Mouse (Mus musculus) lung, postnatal 0 days (tissue): ENCODE data around the gene Ssh2. TPM values are rescaled to one million over a fixed set of nuclear protein-coding genes. Genes with fewer than 3 reads are reported as not detected.

Experiments
- ATAC-seq: fragments of 200-750 bp; cut with Nextera tagmentation; 2 replicates; pipeline ENCODE4 v1.8.0; 2017; ENCODE audit warnings: moderate library complexity
- DNase-seq: peaks from one replicate; pipeline ENCODE4 v3.0.0-alpha.2; 2016; ENCODE audit warnings: low spot score
- H3K27ac ChIP-seq: fragments of 300-500 bp; sonication (generic); 2 replicates; pipeline ENCODE4 v1.5.1; 2014; ENCODE audit warnings: antibody characterized with exemption, mild to moderate bottlenecking, low read length, mixed read lengths
- H3K27me3 ChIP-seq: fragments of 300-500 bp; sonication (generic); replicated peaks from 2 replicates; pipeline ENCODE4 v1.6.1; 2014; ENCODE audit warnings: low read length, mixed read lengths; ENCODE audit not compliant: insufficient read depth
- H3K36me3 ChIP-seq: fragments of 300-500 bp; sonication (generic); 2 replicates; pipeline ENCODE4 v1.6.1; 2014; ENCODE audit warnings: low read length, mixed read lengths; ENCODE audit not compliant: insufficient read depth
- H3K4me1 ChIP-seq: fragments of 300-500 bp; sonication (generic); 2 replicates; pipeline ENCODE4 v1.6.1; 2014; ENCODE audit warnings: antibody characterized with exemption, low read depth, low read length, mixed read lengths; ENCODE audit not compliant: insufficient read depth
- H3K4me2 ChIP-seq: fragments of 300-500 bp; sonication (generic); replicated peaks from 2 replicates; pipeline ENCODE4 v1.6.1; 2014; ENCODE audit warnings: low read depth, mild to moderate bottlenecking, low read length, moderate library complexity, mixed read lengths
- H3K4me3 ChIP-seq: fragments of 300-500 bp; sonication (generic); 2 replicates; pipeline ENCODE4 v1.5.1; 2014; ENCODE audit warnings: low read depth, low read length
- H3K9ac ChIP-seq: fragments of 300-500 bp; sonication (generic); replicated peaks from 2 replicates; pipeline ENCODE4 v1.6.1; 2014; ENCODE audit warnings: low read depth, mild to moderate bottlenecking
- H3K9me3 ChIP-seq: fragments of 300-500 bp; sonication (generic); 2 replicates; pipeline ENCODE4 v1.6.1; 2016; ENCODE audit warnings: low read length, mixed read lengths
- CTCF ChIP-seq: IDR thresholded peaks from 2 replicates; pipeline ENCODE4 v1.5.1; 2016; ENCODE audit warnings: antibody characterized with exemption, mild to moderate bottlenecking
- EP300 ChIP-seq: IDR thresholded peaks from 2 replicates; pipeline ENCODE4 v1.6.1; 2016; ENCODE audit warnings: antibody characterized with exemption, mild to moderate bottlenecking, control low read depth
- WGBS: fragments of 180-500 bp; shearing (Covaris S2); extraction: QIAGEN DNeasy Blood & Tissue Kit; methylation state at CpG from one replicate; pipeline ENCODE4 v1.1.7; 2014; 5-methylcytosine and 5-hydroxymethylcytosine counted together
- polyA plus RNA-seq: library from polyadenylated mRNA; unstranded; fragments of >200 nt; fragmentation: Nextera tagmentation; extraction: Ambion mirVana; gene quantifications from 2 replicates; pipeline ENCODE4 v1.2.1, GENCODE M21; 2015

Gene Ssh2
- polyA plus RNA-seq, 1 experiment from 2014 or later = 13.2 TPM

GRCm38 (mm10) chr11:77463786-77464185 lies 247.7 kb downstream of the Ssh2 start:
- Histone ChIP-seq H3K27me3 (peaks cover 27% of the 10 kb centered on the region; the same call in 1 of the 2 replicates), H3K4me1 (peaks cover 6% of the 10 kb centered on the region; the same call in 1 of the 2 replicates), H3K36me3 (no peaks in the 10 kb centered on the region), H3K4me3 (no peak overlapping the region), H3K4me2 (no peak overlapping the region), H3K9me3 (no peaks in the 10 kb centered on the region), H3K9ac (no peak overlapping the region), H3K27ac (no peak overlapping the region)
- DNase-seq (no peak), ATAC-seq (no peak)
- TF ChIP-seq CTCF (no peak), EP300 (no peak)
- WGBS = 67% methylated on average over 10 of the region's 10 CpGs

- H3K9ac ChIP-seq = no peak overlapping the region
These were observed 248.6 kb downstream of the Ssh2 start for GRCm38 (mm10) chr11:77464684-77465083.

GRCm38 (mm10) chr11:77465111-77465510 lies 249.0 kb downstream of the Ssh2 start:
- Histone ChIP-seq H3K9ac (no peak overlapping the region), H3K27me3 (peaks cover 27% of the 10 kb centered on the region; the same call in 1 of the 2 replicates), H3K4me1 (peaks cover 6% of the 10 kb centered on the region; the same call in 1 of the 2 replicates), H3K4me2 (no peak overlapping the region), H3K36me3 (no peaks in the 10 kb centered on the region), H3K27ac (no peak overlapping the region), H3K9me3 (no peaks in the 10 kb centered on the region), H3K4me3 (no peak overlapping the region)
- WGBS = 75% methylated on average over 3 of the region's 3 CpGs
- ATAC-seq (no peak), DNase-seq (no peak)
- TF ChIP-seq CTCF (no peak), EP300 (no peak)

More at GRCm38 (mm10) chr11:77464684-77465083, 248.6 kb downstream of the Ssh2 start:
- whole genome bisulfite sequencing = 29% methylated on average over 4 of the region's 4 CpGs
- Histone ChIP-seq H3K36me3 (no peaks in the 10 kb centered on the region), H3K27ac (no peak overlapping the region), H3K4me2 (no peak overlapping the region), H3K27me3 (peaks cover 27% of the 10 kb centered on the region; the same call in 1 of the 2 replicates), H3K4me3 (no peak overlapping the region), H3K4me1 (peaks cover 6% of the 10 kb centered on the region; the same call in 1 of the 2 replicates), H3K9me3 (no peaks in the 10 kb centered on the region)
- DNase-seq (peak; percentile 69), ATAC-seq (peak; percentile 26; the same call in 1 of the 2 replicates)
- TF ChIP-seq CTCF = no peak
- no peak for TF ChIP-seq EP300

- WGBS = 34% methylated on average over 9 of the region's 9 CpGs
- no peak overlapping the region for H3K4me2 ChIP-seq
- no peak overlapping the region for H3K9ac ChIP-seq
- TF ChIP-seq EP300 (no peak), CTCF (no peak)
- DNase-seq (no peak), ATAC-seq (no peak)
- no peak overlapping the region for H3K4me3 ChIP-seq
- H3K9me3 ChIP-seq = no peaks in the 10 kb centered on the region
- no peak overlapping the region for H3K27ac ChIP-seq
- no peaks in the 10 kb centered on the region for H3K36me3 ChIP-seq
- peaks cover 6% of the 10 kb centered on the region; the same call in 1 of the 2 replicates for H3K4me1 ChIP-seq
- peaks cover 22% of the 10 kb centered on the region; the same call in 1 of the 2 replicates for H3K27me3 ChIP-seq
These were observed 250.5 kb downstream of the Ssh2 start for GRCm38 (mm10) chr11:77466544-77466943.

- Histone ChIP-seq H3K4me3 (no peak overlapping the region), H3K4me2 (peak overlapping the region; percentile 22; the same call in 1 of the 2 replicates), H3K9ac (no peak overlapping the region), H3K9me3 (no peaks in the 10 kb centered on the region), H3K4me1 (peaks cover 2% of the 10 kb centered on the region; the same call in 1 of the 2 replicates), H3K27ac (no peak overlapping the region), H3K27me3 (peaks cover 22% of the 10 kb centered on the region; the same call in 1 of the 2 replicates), H3K36me3 (no peaks in the 10 kb centered on the region)
- TF ChIP-seq CTCF = peak; percentile 71
- TF ChIP-seq EP300 = no peak
- DNase-seq (peak; percentile 70), ATAC-seq (peak; percentile 62)
- 6% methylated on average over 24 of the region's 25 CpGs for WGBS
These were observed 251.1 kb downstream of the Ssh2 start for GRCm38 (mm10) chr11:77467157-77467556.

- 10% methylated on average over 20 of the region's 20 CpGs for WGBS
- peaks cover 2% of the 10 kb centered on the region; the same call in 1 of the 2 replicates for H3K4me1 ChIP-seq
- H3K9me3 ChIP-seq = no peaks in the 10 kb centered on the region
- H3K9ac ChIP-seq = no peak overlapping the region
- ATAC-seq = peak; percentile 59
- DNase-seq = peak; percentile 80
- no peak for TF ChIP-seq EP300
- peak; percentile 95 for TF ChIP-seq CTCF
- H3K27me3 ChIP-seq = peaks cover 22% of the 10 kb centered on the region; the same call in 1 of the 2 replicates
- no peak overlapping the region for H3K4me3 ChIP-seq
- peak overlapping the region; percentile 22; the same call in 1 of the 2 replicates for H3K4me2 ChIP-seq
- no peak overlapping the region for H3K27ac ChIP-seq
- no peaks in the 10 kb centered on the region for H3K36me3 ChIP-seq
These were observed 251.7 kb downstream of the Ssh2 start for GRCm38 (mm10) chr11:77467784-77468183.
